Mouse (Mus musculus) neural tube, embryonic 15.5 days (tissue): Measurements from ENCODE around the gene Myoz2. TPM values are rescaled to one million over a fixed set of nuclear protein-coding genes. Genes with fewer than 3 reads are reported as not detected.

ENCODE experiments used
- ATAC-seq: fragments of 200-750 bp; cut with Nextera tagmentation; 2 replicates; pipeline ENCODE4 v1.8.0; 2017; ENCODE audit warnings: mild to moderate bottlenecking, moderate TSS enrichment, moderate library complexity; ENCODE audit not compliant: low FRiP score
- H3K27ac ChIP-seq: fragments of 300-500 bp; sonication (generic); replicated peaks from 2 replicates; pipeline ENCODE4 v1.5.1; 2015; ENCODE audit warnings: mild to moderate bottlenecking, inconsistent platforms
- H3K27me3 ChIP-seq: fragments of 300-500 bp; sonication (generic); replicated peaks from 2 replicates; pipeline ENCODE4 v1.6.1; 2015; ENCODE audit warnings: inconsistent platforms
- H3K36me3 ChIP-seq: fragments of 300-500 bp; sonication (generic); 2 replicates; pipeline ENCODE4 v1.6.1; 2015; ENCODE audit warnings: inconsistent platforms
- H3K4me1 ChIP-seq: fragments of 300-500 bp; sonication (generic); 2 replicates; pipeline ENCODE4 v1.6.1; 2015; ENCODE audit warnings: inconsistent platforms
- H3K4me2 ChIP-seq: fragments of 300-500 bp; sonication (generic); 2 replicates; pipeline ENCODE4 v1.6.1; 2015; ENCODE audit warnings: inconsistent platforms, mild to moderate bottlenecking, moderate library complexity
- H3K4me3 ChIP-seq: fragments of 300-500 bp; sonication (generic); replicated peaks from 2 replicates; pipeline ENCODE4 v1.5.1; 2015; ENCODE audit warnings: mild to moderate bottlenecking, inconsistent platforms
- H3K9ac ChIP-seq: fragments of 300-500 bp; sonication (generic); replicated peaks from 2 replicates; pipeline ENCODE4 v1.6.1; 2015; ENCODE audit warnings: mild to moderate bottlenecking, inconsistent platforms
- H3K9me3 ChIP-seq: fragments of 300-500 bp; sonication (generic); replicated peaks from 2 replicates; pipeline ENCODE4 v1.6.1; 2016; ENCODE audit warnings: inconsistent platforms
- WGBS: fragments of 180-500 bp; shearing (Covaris S2); methylation state at CpG from one replicate; pipeline ENCODE4 v1.1.7; 2015; ENCODE audit warnings: mixed read lengths; 5-methylcytosine and 5-hydroxymethylcytosine counted together
- microRNA-seq: library from miRNA; unstranded; fragments of <30 nt; microRNA quantifications from one replicate; pipeline ENCODE4, GENCODE M21; 2017
- polyA plus RNA-seq: library from polyadenylated mRNA; unstranded; fragments of >200 nt; fragmentation: Nextera tagmentation; extraction: Ambion mirVana; gene quantifications from 2 replicates; pipeline ENCODE4 v1.2.1, GENCODE M21; 2015

Myoz2 gene
- polyA plus RNA-seq, 1 experiment from 2014 or later: 3.5 TPM

DNA sequence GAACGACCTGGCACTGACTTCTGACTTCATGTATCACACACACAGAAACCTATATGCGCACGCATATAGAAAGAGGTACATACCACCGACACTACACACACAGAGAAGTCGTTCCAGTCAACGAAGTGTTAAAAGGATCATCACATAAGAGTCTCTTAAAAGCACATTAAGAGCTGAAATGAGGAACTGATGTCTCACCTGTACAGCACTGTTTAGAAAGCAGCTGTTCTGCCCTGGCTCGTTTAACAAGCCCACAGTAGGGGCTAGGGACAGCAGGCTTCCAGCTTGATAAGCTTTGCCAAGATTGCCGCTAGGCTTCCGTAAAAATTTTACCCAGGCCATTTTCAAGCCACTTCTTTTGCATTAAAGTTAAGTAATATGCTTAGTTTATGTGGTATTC lies 66.4 kb downstream of the Myoz2 start:
- H3K36me3 ChIP-seq: 0 out of 2 replicates have a peak, but pooled peaks cover 3% of the 10 kb centered on the region
- no peak overlapping the region for H3K4me2 ChIP-seq
- no peak overlapping the region for H3K9ac ChIP-seq
- no peak for ATAC-seq
- H3K9me3 ChIP-seq: no peaks in the 10 kb centered on the region
- 88% methylated on average over 9 of the region's 9 CpGs for WGBS
- H3K4me3 ChIP-seq: no peak overlapping the region
- no peaks in the 10 kb centered on the region for H3K27me3 ChIP-seq
- H3K4me1 ChIP-seq: no peaks in the 10 kb centered on the region
- no peak overlapping the region for H3K27ac ChIP-seq

- Histone ChIP-seq H3K36me3 (peaks cover 9% of the 10 kb centered on the region), H3K9ac (no peak overlapping the region), H3K27me3 (no peaks in the 10 kb centered on the region), H3K4me1 (no peaks in the 10 kb centered on the region), H3K27ac (no peak overlapping the region), H3K9me3 (no peaks in the 10 kb centered on the region), H3K4me2 (no peak overlapping the region), H3K4me3 (no peak overlapping the region)
- 88% methylated on average over 5 of the region's 5 CpGs for WGBS
- ATAC-seq: no peak
Observed at GRCm38 (mm10) chr3:122964301-122964700, 70.5 kb downstream of the Myoz2 start.

Small RNAs within 50 kb of the gene (microRNA-seq; reads per million reads assigned to microRNA genes)
- gene Gm22066: not detected

Other genes with a start within 250 kb of the Myoz2 start
- 2.9 TPM in 1 of 2 replicates, not detected in the other for gene Fabp2, start 139.9 kb downstream of the Myoz2 start, polyA plus RNA-seq
- gene Gm10959, start 115.7 kb downstream of the Myoz2 start, polyA plus RNA-seq: not detected in 2 replicates
- gene 1810037I17Rik, start 110.8 kb downstream of the Myoz2 start, polyA plus RNA-seq: 90.4 and 101 TPM in 2 replicates
- 8.1 and 11.8 TPM in 2 replicates for gene Usp53, start 50.5 kb downstream of the Myoz2 start, polyA plus RNA-seq
- gene Synpo2, start 201.1 kb upstream of the Myoz2 start, polyA plus RNA-seq: 1.8 and 6.8 TPM in 2 replicates
- 18.3 and 27.0 TPM in 2 replicates for gene Sec24d, start 232.4 kb upstream of the Myoz2 start, polyA plus RNA-seq